Mouse (Mus musculus) spleen, embryonic (tissue): ENCODE data around the gene Fam222a.

Experiments used
- CTCF ChIA-PET: fragments of 350-600 bp; sonication (Branson Sonifier 250); formaldehyde crosslinking; loops from one replicate; lab custom pipeline; 2022; lab: Charles Lee

Gene Fam222a

DNA sequence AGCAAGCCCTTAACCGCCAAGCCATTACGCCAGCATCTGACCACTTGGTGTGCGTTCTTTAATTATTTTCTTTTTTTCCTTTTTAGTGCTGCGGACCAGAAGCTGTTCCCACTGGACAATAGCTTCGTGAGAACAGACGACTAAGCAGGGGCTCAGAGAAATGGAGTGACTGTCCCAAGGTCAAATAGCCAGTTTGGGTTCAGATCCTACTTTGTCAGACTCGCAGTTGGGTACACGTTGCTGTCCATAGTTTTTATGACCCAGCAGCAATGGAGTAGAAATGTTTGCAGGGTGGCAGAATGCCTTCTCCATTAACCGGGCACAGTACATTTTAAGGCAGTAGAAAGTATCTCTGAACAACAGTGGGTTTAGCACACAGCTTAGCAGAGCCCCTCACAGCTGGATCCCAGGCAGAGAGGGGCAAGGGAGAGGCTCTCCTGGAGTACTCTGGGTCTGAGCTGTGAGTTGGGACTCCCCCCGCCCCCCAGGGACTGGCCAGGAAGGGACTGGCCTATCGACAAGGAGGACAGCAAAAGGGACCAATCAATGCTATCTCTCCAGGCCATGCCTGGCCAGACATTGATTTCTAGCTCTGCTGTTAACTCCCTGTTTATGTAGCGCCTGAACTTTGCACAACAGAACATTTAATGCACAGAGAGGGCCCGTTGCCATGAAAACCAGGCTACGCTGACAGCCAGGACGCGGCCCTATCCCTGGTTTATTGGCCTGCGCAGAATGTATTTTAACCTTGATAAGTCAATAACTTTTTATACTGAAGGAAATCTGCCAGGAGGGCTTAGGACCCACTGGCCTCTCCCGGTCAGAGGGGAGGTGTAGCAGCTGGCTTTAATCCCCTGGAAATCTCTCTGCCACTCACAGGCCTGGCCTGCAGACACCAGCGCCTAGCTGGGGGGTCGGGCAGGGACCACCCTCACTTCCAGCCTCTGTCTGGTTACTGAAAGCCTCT lies 9.8 kb upstream of the Fam222a start:
- CTCF ChIA-PET = no interaction called here

DNA sequence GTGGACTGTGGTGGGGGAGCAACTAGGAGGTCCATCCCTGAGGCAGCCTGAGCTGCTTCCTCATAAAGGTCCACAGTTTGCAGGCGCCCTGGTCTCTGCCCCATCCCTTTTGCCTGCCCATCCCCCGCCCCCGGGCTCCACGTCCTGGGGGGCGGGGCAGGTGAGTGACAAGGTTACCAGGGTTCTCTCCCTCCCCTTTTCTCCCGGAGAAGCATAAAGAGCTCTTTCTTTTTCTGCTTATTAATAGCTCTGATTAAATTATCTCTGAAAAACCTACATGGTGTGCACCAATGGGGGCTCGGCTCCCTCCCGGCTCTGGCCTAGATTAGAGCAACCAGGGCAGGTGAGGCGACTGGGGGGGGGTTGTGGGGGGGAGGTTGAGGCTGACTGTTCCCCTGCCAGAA lies 7.3 kb upstream of the Fam222a start:
- CTCF ChIA-PET = interaction anchor here (0.6 kb wide), 1 partner anchor 8 kb away, joined by 3 read pairs; no protein-coding TSS in a partner anchor

DNA sequence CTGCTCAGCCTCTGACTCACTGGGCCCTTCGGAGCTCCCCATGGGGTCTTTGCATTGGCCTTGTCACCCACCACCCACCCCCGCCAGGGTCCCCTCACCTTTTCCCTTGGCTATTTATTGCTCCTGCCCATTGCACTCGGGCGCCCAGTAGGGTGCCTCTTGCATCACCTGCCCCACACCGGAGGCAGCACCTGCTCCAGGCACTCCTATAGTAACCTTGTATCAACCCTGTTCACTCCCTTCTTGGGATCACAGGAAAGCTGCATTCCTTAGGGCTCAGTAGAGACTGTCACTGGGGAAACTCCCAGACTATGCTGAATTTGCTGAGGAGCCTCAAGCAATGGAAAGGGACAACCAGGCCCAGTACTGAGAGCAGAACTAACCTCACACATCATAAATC lies 6.9 kb upstream of the Fam222a start:
- CTCF ChIA-PET = no interaction called here

DNA sequence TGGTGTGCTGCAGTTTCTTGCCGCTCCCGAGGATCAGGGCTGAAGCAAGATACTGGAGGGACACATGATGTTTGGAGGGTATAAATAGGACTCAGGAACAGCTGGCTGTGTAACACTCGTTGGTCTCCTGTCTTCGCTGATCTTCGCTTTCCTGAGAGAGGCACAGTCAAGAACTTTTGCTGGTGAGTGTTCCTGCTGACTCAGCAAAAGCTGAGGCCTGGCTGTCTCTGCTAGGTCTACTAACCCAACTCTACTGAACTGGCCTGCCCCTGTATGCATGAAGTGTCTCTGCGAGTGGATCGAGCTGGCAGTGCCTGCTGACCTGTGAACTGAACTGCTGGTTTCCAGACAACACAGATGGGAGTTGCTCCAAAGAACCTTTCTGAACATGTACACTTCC lies 3.8 kb upstream of the Fam222a start:
- CTCF ChIA-PET = no interaction called here

GRCm38 (mm10) chr5:114565305-114565704 lies 2.5 kb upstream of the Fam222a start:
- CTCF ChIA-PET = no interaction called here

GRCm38 (mm10) chr5:114565751-114566150 lies 2.1 kb upstream of the Fam222a start:
- CTCF ChIA-PET = no interaction called here

DNA sequence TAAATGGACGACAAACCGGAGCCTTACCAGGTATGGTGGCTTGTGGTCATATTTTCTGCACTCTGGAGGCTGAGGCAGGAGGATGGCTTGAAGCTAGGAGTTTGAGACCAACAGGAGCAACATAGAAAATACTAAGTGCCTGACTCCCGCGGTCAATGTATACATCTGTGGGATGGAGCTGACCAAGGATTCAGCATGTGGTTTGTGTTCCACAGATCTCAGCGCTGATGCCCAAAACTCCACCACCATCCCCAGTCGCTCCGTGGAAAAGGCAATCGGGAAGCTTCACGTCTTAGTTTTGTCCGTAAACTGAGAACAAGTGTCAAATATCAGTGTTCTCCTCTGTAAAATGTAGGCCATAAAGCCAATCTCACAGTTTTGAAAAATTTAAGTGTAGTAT lies 1.4 kb upstream of the Fam222a start:
- CTCF ChIA-PET = interaction anchor here (0.6 kb wide), 1 partner anchor 436 kb away, joined by 3 read pairs; the partner anchor contains the start of gene Ung

- CTCF ChIA-PET = interaction anchor here (0.6 to 0.8 kb wide), 2 partner anchors 28 to 437 kb away, joined by 3 read pairs; partner anchors contain the start of gene Ung
Measured at GRCm38 (mm10) chr5:114567075-114567517, 720 bp upstream of the Fam222a start.

DNA sequence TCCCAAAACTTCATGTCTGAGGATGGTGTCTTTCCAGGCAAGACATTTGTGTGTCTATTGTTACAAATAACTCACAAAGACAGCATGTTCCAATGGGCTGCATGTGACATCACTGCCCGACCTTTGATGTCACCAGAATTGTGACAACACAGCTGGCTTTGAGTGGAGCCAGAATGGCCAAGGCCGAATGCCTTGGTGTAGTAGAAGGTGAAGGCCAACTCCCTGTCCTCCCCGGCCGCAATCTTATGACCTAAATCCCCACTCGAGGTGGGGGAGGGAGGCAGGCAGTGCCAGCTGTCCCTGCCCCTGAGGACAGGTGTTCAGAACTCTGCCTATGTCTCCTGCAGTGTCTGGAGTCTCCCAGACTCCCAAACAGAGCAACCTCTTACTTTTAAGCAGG lies 1.0 kb downstream of the Fam222a start:
- CTCF ChIA-PET = no interaction called here

DNA sequence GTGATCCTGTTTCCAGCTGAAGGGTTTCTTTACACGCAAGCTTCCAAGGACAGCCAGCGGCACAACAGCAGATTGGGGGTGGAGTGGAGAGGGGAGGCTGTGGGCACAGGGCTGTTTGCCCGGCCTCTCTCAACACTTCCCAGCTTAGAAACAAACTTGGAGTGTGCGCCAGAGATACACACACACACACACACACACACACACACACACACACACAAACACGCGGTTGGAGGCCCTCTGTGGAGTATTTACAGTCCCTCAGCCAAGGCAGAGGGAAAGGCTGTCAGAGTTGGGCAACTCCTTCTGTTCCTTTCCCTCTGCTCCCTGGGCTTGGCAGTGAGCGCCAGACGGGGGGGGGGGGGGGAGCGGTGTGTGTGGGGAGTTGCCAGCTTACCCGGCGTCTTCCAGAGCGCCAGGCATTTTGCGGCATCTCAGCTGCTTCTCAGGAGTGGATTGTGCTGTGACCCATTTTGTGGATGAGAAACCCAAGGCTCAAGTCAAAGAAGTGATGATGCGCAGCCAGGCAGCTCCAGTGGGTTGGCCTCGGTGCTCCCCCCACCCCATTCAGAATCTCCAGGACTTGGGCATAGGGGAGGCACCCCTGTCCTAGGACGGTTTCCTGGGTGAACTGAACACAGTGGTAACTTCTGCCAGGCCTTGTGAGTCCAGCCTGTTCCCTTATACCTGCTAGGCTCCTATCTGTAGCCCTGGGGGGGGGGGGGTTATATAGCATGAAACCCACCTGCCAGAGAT lies 2.3 kb downstream of the Fam222a start:
- CTCF ChIA-PET = interaction anchor here (0.6 kb wide), 1 partner anchor 23 kb away, joined by 3 read pairs; no protein-coding TSS in a partner anchor

- CTCF ChIA-PET = no interaction called here
Measured at GRCm38 (mm10) chr5:114570791-114571450, 3.1 kb downstream of the Fam222a start.

DNA sequence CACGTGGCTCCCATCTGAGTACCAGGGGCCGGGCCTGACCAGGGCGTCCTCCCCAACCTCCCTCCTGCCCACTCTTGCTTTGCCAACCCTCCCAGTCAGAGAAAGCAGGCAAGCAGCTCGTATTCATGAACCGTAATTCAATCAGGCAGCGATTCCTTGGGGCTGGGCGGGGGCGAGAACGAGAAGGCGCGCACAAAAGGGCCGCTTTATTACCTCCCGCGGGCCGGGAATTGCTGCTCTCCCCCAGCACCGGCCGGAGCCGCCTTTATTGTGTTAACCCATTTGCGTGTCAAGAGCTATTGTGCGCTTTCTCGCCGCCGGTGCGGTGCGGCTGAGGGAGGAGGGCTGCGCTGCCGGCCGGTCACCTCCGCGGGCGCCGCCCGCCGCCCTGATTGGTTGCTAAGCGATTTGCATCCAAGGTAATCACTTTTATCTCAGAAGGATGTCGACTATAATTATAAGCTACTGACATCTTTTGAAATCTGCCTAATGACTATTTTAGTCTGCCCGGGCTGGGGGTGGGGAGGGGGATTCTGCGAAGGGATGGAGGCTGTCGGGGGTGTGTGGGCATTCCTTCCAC lies 3.7 kb downstream of the Fam222a start:
- CTCF ChIA-PET = interaction anchor here (0.7 kb wide), 1 partner anchor 876 kb away, joined by 3 read pairs; no protein-coding TSS in a partner anchor

DNA sequence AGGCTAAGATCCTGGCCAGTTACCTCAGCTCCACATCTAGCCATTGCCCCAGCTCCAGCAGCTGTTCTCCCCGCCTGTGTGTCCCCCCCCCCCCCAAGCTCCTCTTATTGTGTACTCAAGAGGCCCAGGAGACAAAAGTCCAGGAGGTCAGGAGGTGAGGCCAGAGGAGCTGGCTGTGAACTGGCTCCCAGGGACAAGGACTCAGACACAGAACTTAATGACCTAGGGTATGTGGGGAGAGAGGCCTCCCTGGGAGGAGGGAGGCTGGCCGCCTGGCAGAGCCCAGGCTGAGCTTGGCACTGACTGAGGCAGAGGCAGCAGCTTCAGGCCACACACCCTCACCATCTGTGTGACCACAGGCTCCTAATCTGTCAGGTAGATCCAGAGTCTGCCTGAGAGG lies 5.2 kb downstream of the Fam222a start:
- CTCF ChIA-PET = no interaction called here

DNA sequence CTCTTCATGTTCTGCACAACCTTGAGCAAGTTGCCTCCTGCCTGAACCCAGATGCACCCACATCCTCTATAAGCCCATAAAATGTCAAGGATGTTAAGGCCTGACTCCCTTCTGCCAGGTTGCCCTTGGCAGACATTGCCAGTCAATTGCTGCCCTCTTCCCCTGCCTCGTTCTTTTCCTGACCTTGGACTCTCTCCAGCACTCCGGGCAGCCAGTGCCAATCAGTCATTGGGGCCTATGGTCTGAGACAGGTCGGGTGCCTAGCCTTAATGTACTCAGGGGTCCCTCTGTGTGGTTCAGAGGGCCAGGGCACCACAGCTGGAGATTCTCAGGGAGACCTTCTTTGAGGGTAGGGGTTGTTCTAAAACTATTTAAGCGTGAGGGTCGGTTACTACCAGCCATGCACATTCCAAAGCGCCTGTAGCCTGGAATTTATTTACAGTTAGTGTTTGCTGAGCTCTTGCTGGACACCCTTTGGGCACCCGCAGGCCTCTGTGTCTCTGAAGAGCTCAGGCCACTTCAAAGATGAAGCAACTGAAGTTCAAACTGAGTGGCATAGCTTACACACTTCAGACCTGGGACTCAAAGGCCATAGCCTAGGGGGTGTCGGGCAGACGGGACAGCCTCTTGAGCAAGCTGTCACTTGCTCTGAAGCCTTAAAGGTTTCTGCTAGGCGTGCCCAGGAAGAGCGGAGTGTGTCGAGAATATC lies 6.3 kb downstream of the Fam222a start:
- CTCF ChIA-PET = no interaction called here

DNA sequence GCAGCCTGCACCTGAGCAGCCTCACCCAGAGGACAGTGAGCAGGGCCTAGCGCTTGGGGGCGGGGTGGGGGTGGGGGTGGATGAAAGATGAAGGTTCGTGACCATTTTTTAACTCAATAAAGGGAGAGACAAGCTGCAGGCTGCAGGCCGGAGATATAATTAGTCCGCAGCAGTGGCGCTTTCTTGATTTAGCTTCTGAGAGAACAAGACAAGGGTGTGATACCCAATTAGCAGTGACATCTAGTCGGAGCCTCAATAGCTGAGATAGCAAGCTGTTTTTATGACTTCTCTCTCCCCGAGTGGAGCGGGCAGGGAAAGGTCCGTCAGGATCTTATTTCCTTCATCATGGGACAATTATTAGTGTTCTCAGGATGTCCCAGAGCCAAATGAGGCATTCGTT lies 7.2 kb downstream of the Fam222a start:
- CTCF ChIA-PET = no interaction called here

- CTCF ChIA-PET = no interaction called here
Measured at GRCm38 (mm10) chr5:114575530-114575929, 7.7 kb downstream of the Fam222a start.

DNA sequence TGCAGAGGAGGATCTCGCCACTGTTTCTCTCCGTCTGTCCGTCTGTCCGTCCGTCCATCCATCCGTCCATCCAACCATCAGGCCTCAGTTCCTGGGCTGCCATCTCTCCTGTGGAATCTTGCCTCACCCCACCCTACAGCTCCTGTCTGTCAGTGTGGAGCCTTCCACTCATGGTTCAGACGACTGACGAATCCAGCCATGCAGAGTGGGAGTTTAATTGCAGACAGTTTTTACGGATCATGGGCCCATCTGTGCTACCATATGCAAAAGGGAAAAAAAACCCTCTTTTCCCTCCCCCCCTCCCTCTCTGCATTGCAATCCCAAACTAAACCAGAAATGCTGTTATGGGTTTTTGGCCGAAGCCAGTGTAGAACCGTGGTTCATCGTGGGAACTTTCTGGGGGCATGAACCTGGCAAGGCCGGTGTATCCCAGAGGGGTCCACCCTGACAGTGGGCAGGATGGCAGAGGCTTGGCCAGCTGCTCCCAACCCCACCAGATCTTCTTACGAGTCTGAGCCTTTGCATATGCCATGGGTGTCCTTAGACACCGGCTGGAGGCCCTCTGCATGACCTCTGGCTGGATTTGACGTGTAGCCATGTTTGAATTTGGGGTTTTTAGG lies 8.3 kb downstream of the Fam222a start:
- CTCF ChIA-PET = no interaction called here

GRCm38 (mm10) chr5:114578361-114578760 lies 10.5 kb downstream of the Fam222a start:
- CTCF ChIA-PET = interaction anchor here (0.6 kb wide), 1 partner anchor 19 kb away, joined by 4 read pairs; no protein-coding TSS in a partner anchor

DNA sequence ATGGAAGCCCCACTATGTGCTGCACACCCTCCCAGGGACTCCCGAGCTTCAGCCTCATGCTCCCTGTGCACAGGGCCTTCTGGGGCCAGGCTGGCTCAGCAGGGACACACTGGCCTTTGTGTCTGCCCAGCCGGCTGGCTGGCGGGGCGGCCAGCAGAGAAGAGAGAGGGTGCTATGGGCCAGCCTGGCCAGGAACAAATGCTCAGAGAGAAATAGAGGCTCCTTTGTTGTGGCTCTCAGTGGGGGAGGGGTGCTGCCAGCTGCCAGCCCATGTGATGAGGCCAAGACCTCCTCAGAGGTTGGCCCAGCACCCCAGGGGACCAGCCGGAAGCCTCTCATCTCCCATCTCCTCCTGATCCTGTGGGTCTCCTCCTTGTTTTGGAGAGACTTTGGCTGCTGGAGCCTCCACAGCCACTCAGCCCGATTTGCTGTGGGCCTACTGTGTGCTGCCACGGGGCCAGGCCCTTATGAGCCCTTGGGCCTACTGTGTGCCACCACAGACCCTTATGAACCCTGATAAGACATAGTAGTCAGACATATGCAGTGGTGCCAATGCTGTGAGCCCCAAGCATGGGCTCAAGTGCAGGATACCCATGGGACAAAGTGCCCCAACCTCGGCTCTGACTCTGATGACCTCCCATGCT lies 12.0 kb downstream of the Fam222a start:
- CTCF ChIA-PET = no interaction called here

DNA sequence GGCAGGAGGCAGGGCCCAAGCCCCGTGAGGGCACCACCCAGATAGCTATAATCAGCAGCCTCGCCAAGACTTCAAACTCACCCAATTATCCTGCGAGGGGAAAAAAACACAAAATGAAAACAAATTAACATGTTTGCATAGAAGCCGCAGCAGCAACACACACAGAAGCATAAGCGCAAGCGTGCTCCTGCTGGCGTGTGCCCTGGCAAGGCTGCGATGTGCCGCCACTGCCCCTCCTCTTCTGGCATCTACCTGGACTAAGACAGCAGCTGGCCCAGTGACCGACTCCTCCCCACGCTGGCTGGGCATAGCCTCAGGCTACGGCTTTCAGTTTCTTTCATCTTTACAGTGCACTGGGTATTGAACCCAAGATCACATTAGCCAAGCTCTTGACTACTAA lies 13.7 kb downstream of the Fam222a start:
- CTCF ChIA-PET = no interaction called here
